Mouse (Mus musculus): ENCODE results near the gene Olfr90. TPM values are rescaled to one million over a fixed set of nuclear protein-coding genes. Genes with fewer than 3 reads are reported as not detected.
"Not testable (repeated sequence)": the region's sequence is repeated elsewhere in the genome, so short reads cannot be mapped to it uniquely, and the experiment has no call there.

Gene Olfr90
- polyA plus RNA-seq (2012; fragmentation: generic; extraction: Trizol) = not detected
- long read RNA-seq, experiment 1 = 0 reads
- long read RNA-seq, experiment 2 = 0 reads

DNA sequence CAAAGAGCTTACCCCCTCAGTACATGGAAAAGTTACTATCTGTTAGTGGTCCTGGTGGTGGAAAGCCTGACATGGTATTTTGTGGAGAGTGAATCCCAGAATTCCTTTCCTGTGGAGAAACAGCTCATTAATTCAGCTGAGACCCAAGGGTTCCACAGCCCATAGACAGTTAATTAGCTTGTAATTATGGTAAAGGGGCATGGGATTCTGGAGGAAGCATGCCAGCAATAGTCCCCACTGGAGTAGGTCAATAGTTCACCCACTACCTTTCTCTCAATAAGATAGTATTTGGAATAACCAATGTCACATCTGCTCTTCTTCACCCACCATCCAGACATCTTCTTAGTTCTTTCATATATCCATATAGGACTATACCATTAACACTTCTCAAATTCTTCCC, at the start of gene Olfr90:
Gene Olfr90 (minus strand): TSS at position 101 of the 400 bp plus-strand sequence.
- H3K79me3 ChIP-seq (ENCODE audit: low read depth) = no peaks in the 10 kb centered on the region
- no peak within 1 kb of the TSS for H3ac ChIP-seq (ENCODE audit: control insufficient read depth, insufficient read length, low read depth)
- no peaks in the 10 kb centered on the region for H3K27me3 ChIP-seq (ENCODE audit: control insufficient read depth, insufficient read depth, insufficient read length)
- no peaks in the 10 kb centered on the region for H3K79me2 ChIP-seq (ENCODE audit: control insufficient read depth, insufficient read depth)
- no peak for TF ChIP-seq MYOG (IDR thresholded peaks at IDR 0.05; ENCODE audit: control insufficient read depth, extremely low read depth, insufficient read length)
- TF ChIP-seq CEBPB (IDR thresholded peaks at IDR 0.05; ENCODE audit: low read depth) = no peak
- TF ChIP-seq FOSL1 (IDR thresholded peaks at IDR 0.05; ENCODE audit: insufficient read depth, low read length, poor library complexity, severe bottlenecking) = no peak
- no peak for TF ChIP-seq MYOD1 (IDR thresholded peaks at IDR 0.05; ENCODE audit: control insufficient read depth, insufficient read length, low read depth)
- no peak for TF ChIP-seq CTCF (IDR thresholded peaks at IDR 0.05; ENCODE audit: control insufficient read depth, insufficient read depth, insufficient read length)
- no peak for TF ChIP-seq USF1 (IDR thresholded peaks at IDR 0.05; ENCODE audit: low read depth)
- no peak for TF ChIP-seq MAX (IDR thresholded peaks at IDR 0.05)
- no peak within 1 kb of the TSS for H3K4me3 ChIP-seq (ENCODE audit: insufficient read depth, poor library complexity, severe bottlenecking)
- H3K36me3 ChIP-seq (ENCODE audit: control insufficient read depth, insufficient read depth) = no peaks in the 10 kb centered on the region

DNA sequence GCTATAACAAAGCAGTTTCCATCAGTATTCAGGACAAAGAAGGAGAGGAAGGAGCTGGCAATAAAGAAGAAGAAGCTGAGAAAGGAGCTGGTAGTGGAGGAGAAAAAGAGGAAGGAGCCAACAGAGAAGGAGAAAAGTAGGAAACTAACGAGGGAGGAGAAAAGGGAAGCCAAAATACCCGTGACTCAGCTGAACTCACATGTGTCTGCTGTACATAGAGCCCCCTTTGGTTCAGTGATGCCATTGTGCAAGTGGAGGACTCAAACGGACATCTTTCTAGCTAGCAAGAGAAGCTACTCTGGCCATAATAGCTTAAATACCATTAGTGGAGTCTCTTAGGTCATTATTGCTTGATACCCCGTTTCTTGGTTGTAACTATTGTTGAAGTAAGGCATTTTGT, 43.1 kb upstream of the Olfr90 start:
- H3K27me3 ChIP-seq (ENCODE audit: control insufficient read depth, insufficient read depth, insufficient read length); H3ac ChIP-seq (ENCODE audit: control insufficient read depth, insufficient read length, low read depth); H3K79me3 ChIP-seq (ENCODE audit: low read depth); H3K79me2 ChIP-seq (ENCODE audit: control insufficient read depth, insufficient read depth); H3K4me3 ChIP-seq (ENCODE audit: insufficient read depth, poor library complexity, severe bottlenecking); H3K36me3 ChIP-seq (ENCODE audit: control insufficient read depth, insufficient read depth): not testable (repeated sequence)

DNA sequence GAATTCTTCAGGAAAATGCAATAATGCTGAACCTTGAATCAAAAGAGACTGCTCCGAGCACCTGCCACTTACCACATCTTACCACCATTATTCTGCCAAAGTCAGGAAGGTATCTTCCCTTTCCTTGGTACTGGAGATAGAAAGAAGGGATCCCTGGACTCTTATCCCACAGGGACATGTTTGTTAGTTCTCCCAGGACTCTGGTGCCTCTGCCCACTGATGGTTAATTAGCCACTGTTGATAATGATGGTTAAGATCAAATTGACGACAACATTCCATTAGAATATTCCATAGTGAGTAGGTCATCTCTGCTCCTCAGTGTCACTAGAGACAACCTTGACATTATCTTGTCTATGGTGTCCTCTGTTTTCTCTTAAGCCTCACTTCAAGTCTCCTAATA, 31.7 kb upstream of the Olfr90 start, which contains the start of gene Olfr92:
Gene Olfr92 (minus strand): TSS at position 101 of the 400 bp plus-strand sequence.
- Histone ChIP-seq H3K27me3 (ENCODE audit: control insufficient read depth, insufficient read depth, insufficient read length) (no peaks in the 10 kb centered on the region), H3K79me3 (ENCODE audit: low read depth) (no peaks in the 10 kb centered on the region), H3K4me3 (ENCODE audit: insufficient read depth, poor library complexity, severe bottlenecking) (no peak within 1 kb of the TSS), H3K36me3 (ENCODE audit: control insufficient read depth, insufficient read depth) (no peaks in the 10 kb centered on the region), H3K79me2 (ENCODE audit: control insufficient read depth, insufficient read depth) (no peaks in the 10 kb centered on the region), H3ac (ENCODE audit: control insufficient read depth, insufficient read length, low read depth) (no peak within 1 kb of the TSS)
- TF ChIP-seq MAX (IDR thresholded peaks at IDR 0.05) = no peak
- no peak for TF ChIP-seq MYOD1 (IDR thresholded peaks at IDR 0.05; ENCODE audit: control insufficient read depth, insufficient read length, low read depth)
- TF ChIP-seq CTCF (IDR thresholded peaks at IDR 0.05; ENCODE audit: control insufficient read depth, insufficient read depth, insufficient read length) = no peak
- no peak for TF ChIP-seq MYOG (IDR thresholded peaks at IDR 0.05; ENCODE audit: control insufficient read depth, extremely low read depth, insufficient read length)
- TF ChIP-seq FOSL1 (IDR thresholded peaks at IDR 0.05; ENCODE audit: insufficient read depth, low read length, poor library complexity, severe bottlenecking) = no peak
- TF ChIP-seq USF1 (IDR thresholded peaks at IDR 0.05; ENCODE audit: low read depth) = no peak
- no peak for TF ChIP-seq CEBPB (IDR thresholded peaks at IDR 0.05; ENCODE audit: low read depth)

DNA sequence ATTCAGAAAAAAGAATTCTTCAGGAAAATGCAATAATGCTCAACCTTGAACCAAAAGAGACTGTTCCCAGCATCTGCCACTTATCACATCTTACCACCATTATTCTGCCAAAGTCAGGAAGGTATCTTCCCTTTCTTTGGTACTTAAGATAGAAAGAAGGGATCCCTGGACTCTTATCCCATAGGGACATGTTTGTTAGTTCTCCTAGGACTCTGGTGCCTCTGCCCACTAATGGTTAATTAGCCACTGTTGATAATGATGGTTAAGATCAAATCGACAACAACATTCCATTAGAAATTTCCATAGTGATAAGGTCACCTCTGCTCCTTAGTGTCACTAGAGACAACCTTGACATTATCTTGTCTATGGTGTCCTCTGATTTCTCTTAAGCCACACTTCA, 9.9 kb upstream of the Olfr90 start, which contains the start of gene Olfr91:
Gene Olfr91 (minus strand): TSS at position 101 of the 400 bp plus-strand sequence.
- TF ChIP-seq CEBPB (IDR thresholded peaks at IDR 0.05; ENCODE audit: low read depth) = no peak
- no peak for TF ChIP-seq MAX (IDR thresholded peaks at IDR 0.05)
- no peak for TF ChIP-seq CTCF (IDR thresholded peaks at IDR 0.05; ENCODE audit: control insufficient read depth, insufficient read depth, insufficient read length)
- no peak for TF ChIP-seq MYOG (IDR thresholded peaks at IDR 0.05; ENCODE audit: control insufficient read depth, extremely low read depth, insufficient read length)
- no peak for TF ChIP-seq USF1 (IDR thresholded peaks at IDR 0.05; ENCODE audit: low read depth)
- no peak for TF ChIP-seq MYOD1 (IDR thresholded peaks at IDR 0.05; ENCODE audit: control insufficient read depth, insufficient read length, low read depth)
- TF ChIP-seq FOSL1 (IDR thresholded peaks at IDR 0.05; ENCODE audit: insufficient read depth, low read length, poor library complexity, severe bottlenecking) = no peak
- Histone ChIP-seq H3ac (ENCODE audit: control insufficient read depth, insufficient read length, low read depth) (no peak within 1 kb of the TSS), H3K27me3 (ENCODE audit: control insufficient read depth, insufficient read depth, insufficient read length) (no peaks in the 10 kb centered on the region), H3K79me2 (ENCODE audit: control insufficient read depth, insufficient read depth) (no peaks in the 10 kb centered on the region), H3K36me3 (ENCODE audit: control insufficient read depth, insufficient read depth) (no peaks in the 10 kb centered on the region), H3K4me3 (ENCODE audit: insufficient read depth, poor library complexity, severe bottlenecking) (no peak within 1 kb of the TSS), H3K79me3 (ENCODE audit: low read depth) (no peaks in the 10 kb centered on the region)

DNA sequence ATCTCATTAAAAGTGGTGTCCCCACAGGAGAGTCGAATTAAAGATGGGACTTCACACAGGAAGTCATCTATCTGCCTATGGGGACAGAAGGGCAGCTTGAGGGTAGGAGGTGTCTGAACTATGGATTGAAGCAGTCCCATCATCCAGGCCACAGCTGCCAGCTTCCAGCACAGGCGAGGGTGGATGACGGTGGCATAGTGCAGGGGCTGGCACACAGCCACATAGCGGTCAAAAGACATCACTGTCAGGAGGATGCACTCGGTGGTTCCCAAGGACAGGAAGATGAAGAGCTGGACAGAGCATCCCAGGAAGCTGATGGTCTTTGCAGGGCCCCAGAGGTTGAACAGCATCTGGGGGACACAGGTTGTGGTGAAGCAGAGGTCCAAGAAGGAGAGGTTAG, 5.0 kb upstream of the Olfr90 start:
- no peak overlapping the region for H3K4me3 ChIP-seq (ENCODE audit: insufficient read depth, poor library complexity, severe bottlenecking)
- TF ChIP-seq FOSL1 (IDR thresholded peaks at IDR 0.05; ENCODE audit: insufficient read depth, low read length, poor library complexity, severe bottlenecking) (no peak), MYOG (IDR thresholded peaks at IDR 0.05; ENCODE audit: control insufficient read depth, extremely low read depth, insufficient read length) (no peak), CEBPB (IDR thresholded peaks at IDR 0.05; ENCODE audit: low read depth) (no peak), USF1 (IDR thresholded peaks at IDR 0.05; ENCODE audit: low read depth) (no peak), MYOD1 (IDR thresholded peaks at IDR 0.05; ENCODE audit: control insufficient read depth, insufficient read length, low read depth) (no peak), CTCF (IDR thresholded peaks at IDR 0.05; ENCODE audit: control insufficient read depth, insufficient read depth, insufficient read length) (no peak), MAX (IDR thresholded peaks at IDR 0.05) (no peak)

DNA sequence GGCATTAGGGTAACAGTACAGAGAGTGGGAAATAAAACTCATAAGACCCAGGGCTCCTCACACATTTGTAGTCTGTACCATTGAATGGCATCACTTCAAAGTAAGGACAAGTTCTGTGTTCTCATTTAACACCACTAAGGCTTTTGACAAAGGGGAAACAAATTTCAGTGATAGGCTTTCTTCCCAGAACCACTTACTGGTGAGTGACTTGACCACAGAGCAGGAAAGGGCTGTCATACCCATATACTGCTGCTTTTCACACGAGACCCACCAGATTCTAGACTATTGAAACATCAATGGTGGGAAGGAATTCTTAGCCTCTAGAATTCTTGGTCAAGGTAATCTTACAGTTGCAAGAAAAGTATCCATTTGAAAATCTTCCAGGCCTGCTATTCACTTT, 3.9 kb upstream of the Olfr90 start:
- Histone ChIP-seq H3ac (ENCODE audit: control insufficient read depth, insufficient read length, low read depth) (no peak overlapping the region), H3K79me2 (ENCODE audit: control insufficient read depth, insufficient read depth) (no peaks in the 10 kb centered on the region), H3K36me3 (ENCODE audit: control insufficient read depth, insufficient read depth) (no peaks in the 10 kb centered on the region), H3K27me3 (ENCODE audit: control insufficient read depth, insufficient read depth, insufficient read length) (no peaks in the 10 kb centered on the region), H3K79me3 (ENCODE audit: low read depth) (no peaks in the 10 kb centered on the region), H3K4me3 (ENCODE audit: insufficient read depth, poor library complexity, severe bottlenecking) (no peak overlapping the region)
- TF ChIP-seq USF1 (IDR thresholded peaks at IDR 0.05; ENCODE audit: low read depth) (no peak), MYOD1 (IDR thresholded peaks at IDR 0.05; ENCODE audit: control insufficient read depth, insufficient read length, low read depth) (no peak), MAX (IDR thresholded peaks at IDR 0.05) (no peak), MYOG (IDR thresholded peaks at IDR 0.05; ENCODE audit: control insufficient read depth, extremely low read depth, insufficient read length) (no peak)

More for the DNA sequence above, 5.0 kb upstream of the Olfr90 start:
- Histone ChIP-seq H3K79me2 (ENCODE audit: control insufficient read depth, insufficient read depth) (no peaks in the 10 kb centered on the region), H3K27me3 (ENCODE audit: control insufficient read depth, insufficient read depth, insufficient read length) (no peaks in the 10 kb centered on the region), H3ac (ENCODE audit: control insufficient read depth, insufficient read length, low read depth) (no peak overlapping the region), H3K79me3 (ENCODE audit: low read depth) (no peaks in the 10 kb centered on the region), H3K36me3 (ENCODE audit: control insufficient read depth, insufficient read depth) (no peaks in the 10 kb centered on the region)

All from C2C12 (cell line).